In genomic region chr4:153714995-153715645, GRCm38 (mm10) we compare ENCODE assay signal across 15 mouse cellular contexts.
A peak's percentile ranks its signal among the peaks of the same experiment; 100 is the strongest.
DNase-seq lines count a peak whose midpoint lies in the region; ATAC-seq lines count a peak whose summit lies in the region.
"Had no signal": no experiment of that assay in that cellular context is flagged by ENCODE, and none has a peak within 500 bp of the region (broad histone marks: within the 10 kb centered on the region; RNA-seq: fewer than 3 reads in every experiment).

No protein-coding gene starts in this region.

- 65% methylated on average over 6 of the region's 6 CpGs for WGBS in embryonic facial prominence, embryonic 11.5 days
- 78% methylated on average over 6 of the region's 6 CpGs for WGBS in embryonic facial prominence, embryonic 10.5 days
- WGBS in hindbrain, embryonic 12.5 days = 60% methylated on average over 6 of the region's 6 CpGs
- WGBS in hindbrain, embryonic 13.5 days = 48% methylated on average over 6 of the region's 6 CpGs

- no peak overlapping the region for H3K4me3 ChIP-seq in embryonic facial prominence, embryonic 11.5 days (ENCODE audit: low read depth, low read length)
- no peak overlapping the region for H3K4me3 ChIP-seq in embryonic facial prominence, embryonic 10.5 days
- no peak overlapping the region for H3K4me3 ChIP-seq in hindbrain, embryonic 12.5 days
- H3K4me3 ChIP-seq in hindbrain, embryonic 13.5 days = no peak overlapping the region

- no peak overlapping the region for H3K9ac ChIP-seq in embryonic facial prominence, embryonic 11.5 days (replicated peaks; ENCODE audit: low read length)
- H3K9ac ChIP-seq in hindbrain, embryonic 12.5 days = no peak overlapping the region
- no peak overlapping the region for H3K9ac ChIP-seq in hindbrain, embryonic 13.5 days

- no peaks in the 10 kb centered on the region for H3K36me3 ChIP-seq in embryonic facial prominence, embryonic 11.5 days (replicated peaks; ENCODE audit: control insufficient read depth, insufficient read depth, low read depth, low read length)
- no peaks in the 10 kb centered on the region for H3K36me3 ChIP-seq in embryonic facial prominence, embryonic 10.5 days (replicated peaks)
- no peaks in the 10 kb centered on the region for H3K36me3 ChIP-seq in hindbrain, embryonic 12.5 days
- H3K36me3 ChIP-seq in hindbrain, embryonic 13.5 days = no peaks in the 10 kb centered on the region

- H3K4me2 ChIP-seq in embryonic facial prominence, embryonic 11.5 days (ENCODE audit: low read depth, low read length) = no peak overlapping the region
- H3K4me2 ChIP-seq in hindbrain, embryonic 12.5 days (replicated peaks) = no peak overlapping the region
- H3K4me2 ChIP-seq in hindbrain, embryonic 13.5 days = no peak overlapping the region

- H3K27ac ChIP-seq in embryonic facial prominence, embryonic 11.5 days (replicated peaks; ENCODE audit: low read depth, low read length) = no peak overlapping the region
- H3K27ac ChIP-seq in embryonic facial prominence, embryonic 10.5 days (replicated peaks) = no peak overlapping the region
- H3K27ac ChIP-seq in hindbrain, embryonic 12.5 days = no peak overlapping the region
- no peak overlapping the region for H3K27ac ChIP-seq in hindbrain, embryonic 13.5 days

- H3K9me3 ChIP-seq in embryonic facial prominence, embryonic 11.5 days (replicated peaks; ENCODE audit: control insufficient read depth, low read length) = no peaks in the 10 kb centered on the region
- H3K9me3 ChIP-seq in embryonic facial prominence, embryonic 10.5 days = no peaks in the 10 kb centered on the region
- no peaks in the 10 kb centered on the region for H3K9me3 ChIP-seq in hindbrain, embryonic 12.5 days (replicated peaks)
- H3K9me3 ChIP-seq in hindbrain, embryonic 13.5 days = no peaks in the 10 kb centered on the region

- DNase-seq in embryonic facial prominence, embryonic 11.5 days (ENCODE audit: low spot score) = peak; percentile 38
- DNase-seq in embryonic facial prominence, embryonic 10.5 days (ENCODE audit: low spot score) = no peak
- DNase-seq in retina, postnatal 1 day = peak; percentile 40
- no peak for DNase-seq in retina, embryonic 14.5 days (ENCODE audit: low spot score)
- no peak for DNase-seq in urinary bladder, postnatal 4 days (ENCODE audit: low spot score in 2 of 2)
- no peak for DNase-seq in cerebellum, postnatal 36 days
- DNase-seq: cerebellum, adult 9-11 months; kidney, adult 11 months; kidney, postnatal 25 days; right cerebral cortex, adult 18-20 months; spleen, adult 18-20 months; thymus, postnatal 4 days had no signal

- H3K4me1 ChIP-seq in embryonic facial prominence, embryonic 11.5 days (ENCODE audit: control insufficient read depth, insufficient read depth, low read length) = no peaks in the 10 kb centered on the region
- 0 out of 2 replicates have a peak, but pooled peaks cover 18% of the 10 kb centered on the region for H3K4me1 ChIP-seq in embryonic facial prominence, embryonic 10.5 days
- H3K4me1 ChIP-seq in hindbrain, embryonic 12.5 days = peaks cover 22% of the 10 kb centered on the region
- H3K4me1 ChIP-seq in hindbrain, embryonic 13.5 days (replicated peaks) = peaks cover 53% of the 10 kb centered on the region

- no peaks in the 10 kb centered on the region for H3K27me3 ChIP-seq in embryonic facial prominence, embryonic 11.5 days (ENCODE audit: control insufficient read depth, insufficient read depth, low read length)
- no peaks in the 10 kb centered on the region for H3K27me3 ChIP-seq in embryonic facial prominence, embryonic 10.5 days (replicated peaks; ENCODE audit: low read depth, poor library complexity, severe bottlenecking)
- no peaks in the 10 kb centered on the region for H3K27me3 ChIP-seq in hindbrain, embryonic 12.5 days
- H3K27me3 ChIP-seq in hindbrain, embryonic 13.5 days = peaks cover 20% of the 10 kb centered on the region

- ATAC-seq in embryonic facial prominence, embryonic 11.5 days (replicated peaks; ENCODE audit: insufficient number of reproducible peaks, low FRiP score, low TSS enrichment, low read depth) = peak; percentile 84
- ATAC-seq in hindbrain, embryonic 12.5 days (ENCODE audit: low FRiP score) = peak; percentile 27; the same call in 1 of the 2 replicates
- ATAC-seq in hindbrain, embryonic 13.5 days (ENCODE audit: low FRiP score) = no peak
- ATAC-seq: forebrain, embryonic 14.5 days had no signal

Comparison
In these comparisons a context has a peak if more than half of its experiments do, and no peak if none do; other contexts are left out.
1. DNase-seq: peak in embryonic facial prominence, embryonic 11.5 days (single experiment) and retina, postnatal 1 day (single experiment); none in embryonic facial prominence, embryonic 10.5 days (single experiment), retina, embryonic 14.5 days (single experiment), urinary bladder, postnatal 4 days (0 of 2) and cerebellum, postnatal 36 days (0 of 2).